Mouse (Mus musculus): Measurements from ENCODE around the gene Ephx3. TPM values are rescaled to one million over a fixed set of nuclear protein-coding genes. Genes with fewer than 3 reads are reported as not detected.
"Not testable (repeated sequence)": the region's sequence is repeated elsewhere in the genome, so short reads cannot be mapped to it uniquely, and the experiment has no call there.

Ephx3 gene
- total RNA-seq (2014; rRNA removed) (0.29 TPM in 1 of 2 replicates, not detected in the other), polyA plus RNA-seq (2015; fragmentation: Nextera tagmentation; extraction: Ambion mirVana) (0.08 and 0.11 TPM in 2 replicates)

GRCm38 (mm10) chr17:32188863-32189636, at the start of gene Ephx3:
Gene Ephx3 (minus strand): TSS chr17:32189549.
- WGBS = 8% methylated on average over 42 of the region's 42 CpGs
- Histone ChIP-seq H3K4me3 (ENCODE audit: low read depth, low read length) (peak within 1 kb of the TSS; percentile 36), H3K27me3 (ENCODE audit: insufficient read depth, low read length) (peaks cover 10% of the 10 kb centered on the region), H3K36me3 (ENCODE audit: insufficient read depth) (no peaks in the 10 kb centered on the region), H3K4me2 (ENCODE audit: low read depth) (peak within 1 kb of the TSS; percentile 67), H3K4me1 (ENCODE audit: insufficient read depth) (peaks cover 9% of the 10 kb centered on the region; the same call in 1 of the 2 replicates), H3K27ac (ENCODE audit: low read depth, low read length) (no peak within 1 kb of the TSS), H3K9me3 (ENCODE audit: low read length) (no peaks in the 10 kb centered on the region), H3K9ac (peak within 1 kb of the TSS; percentile 31; the same call in 1 of the 2 replicates)
- ATAC-seq = peak; percentile 61
- no peak for TF ChIP-seq CTCF (IDR thresholded peaks at IDR 0.05; ENCODE audit: low read depth)
- peak; percentile 52 for DNase-seq

GRCm38 (mm10) chr17:32238589-32238988, 49.2 kb upstream of the Ephx3 start:
- no peak overlapping the region for H3K9ac ChIP-seq
- H3K4me2 ChIP-seq (ENCODE audit: low read depth) = no peak overlapping the region
- no peaks in the 10 kb centered on the region for H3K27me3 ChIP-seq (ENCODE audit: insufficient read depth, low read length)
- no peaks in the 10 kb centered on the region for H3K9me3 ChIP-seq (ENCODE audit: low read length)
- DNase-seq (no peak), ATAC-seq (no peak)
- no peak overlapping the region for H3K4me3 ChIP-seq (ENCODE audit: low read depth, low read length)
- WGBS = 88% methylated on average over 1 of the region's 1 CpGs
- TF ChIP-seq CTCF (IDR thresholded peaks at IDR 0.05; ENCODE audit: low read depth) = no peak
- no peaks in the 10 kb centered on the region for H3K36me3 ChIP-seq (ENCODE audit: insufficient read depth)
- peaks cover 4% of the 10 kb centered on the region; the same call in 1 of the 2 replicates for H3K4me1 ChIP-seq (ENCODE audit: insufficient read depth)
- H3K27ac ChIP-seq (ENCODE audit: low read depth, low read length) = no peak overlapping the region

GRCm38 (mm10) chr17:32235534-32236191, 46.3 kb upstream of the Ephx3 start:
- Histone ChIP-seq H3K4me2 (ENCODE audit: low read depth) (no peak overlapping the region), H3K9me3 (ENCODE audit: low read length) (no peaks in the 10 kb centered on the region), H3K36me3 (ENCODE audit: insufficient read depth) (no peaks in the 10 kb centered on the region), H3K27ac (ENCODE audit: low read depth, low read length) (peak overlapping the region; percentile 51; the same call in 1 of the 2 replicates), H3K4me1 (ENCODE audit: insufficient read depth) (peaks cover 7% of the 10 kb centered on the region; the same call in 1 of the 2 replicates), H3K27me3 (ENCODE audit: insufficient read depth, low read length) (no peaks in the 10 kb centered on the region), H3K4me3 (ENCODE audit: low read depth, low read length) (no peak overlapping the region), H3K9ac (no peak overlapping the region)
- peak; percentile 82 for DNase-seq
- WGBS = 26% methylated on average over 5 of the region's 5 CpGs
- peak; percentile 92 for ATAC-seq
- no peak for TF ChIP-seq CTCF (IDR thresholded peaks at IDR 0.05; ENCODE audit: low read depth)

- H3K4me1 ChIP-seq (ENCODE audit: insufficient read depth) = peaks cover 7% of the 10 kb centered on the region; the same call in 1 of the 2 replicates
- no peak overlapping the region for H3K27ac ChIP-seq (ENCODE audit: low read depth, low read length)
- H3K27me3 ChIP-seq (ENCODE audit: insufficient read depth, low read length) = no peaks in the 10 kb centered on the region
- H3K9ac ChIP-seq = no peak overlapping the region
- no peak overlapping the region for H3K4me3 ChIP-seq (ENCODE audit: low read depth, low read length)
- no peak overlapping the region for H3K4me2 ChIP-seq (ENCODE audit: low read depth)
- peak; percentile 26 for DNase-seq
- no peak for TF ChIP-seq CTCF (IDR thresholded peaks at IDR 0.05; ENCODE audit: low read depth)
- no peak for ATAC-seq
- H3K9me3 ChIP-seq (ENCODE audit: low read length) = no peaks in the 10 kb centered on the region
- H3K36me3 ChIP-seq (ENCODE audit: insufficient read depth) = peaks cover 12% of the 10 kb centered on the region
Observed at GRCm38 (mm10) chr17:32233174-32233573, 43.8 kb upstream of the Ephx3 start.

GRCm38 (mm10) chr17:32229256-32229655, 39.9 kb upstream of the Ephx3 start:
- ATAC-seq (no peak), DNase-seq (no peak)
- H3K36me3 ChIP-seq (ENCODE audit: insufficient read depth) = peaks cover 44% of the 10 kb centered on the region
- H3K27ac ChIP-seq (ENCODE audit: low read depth, low read length) = no peak overlapping the region
- H3K9ac ChIP-seq = no peak overlapping the region
- no peak overlapping the region for H3K4me3 ChIP-seq (ENCODE audit: low read depth, low read length)
- TF ChIP-seq CTCF (IDR thresholded peaks at IDR 0.05; ENCODE audit: low read depth) = no peak
- H3K27me3 ChIP-seq (ENCODE audit: insufficient read depth, low read length) = no peaks in the 10 kb centered on the region
- H3K9me3 ChIP-seq (ENCODE audit: low read length) = no peaks in the 10 kb centered on the region
- 98% methylated on average over 4 of the region's 4 CpGs for WGBS
- peaks cover 4% of the 10 kb centered on the region; the same call in 1 of the 2 replicates for H3K4me1 ChIP-seq (ENCODE audit: insufficient read depth)
- H3K4me2 ChIP-seq (ENCODE audit: low read depth) = no peak overlapping the region

- peak; percentile 33; the same call in 1 of the 2 replicates for TF ChIP-seq CTCF (IDR thresholded peaks at IDR 0.05; ENCODE audit: low read depth)
- ATAC-seq (no peak), DNase-seq (no peak)
- no peak overlapping the region for H3K4me2 ChIP-seq (ENCODE audit: low read depth)
- H3K9me3 ChIP-seq (ENCODE audit: low read length) = no peaks in the 10 kb centered on the region
- WGBS = 69% methylated on average over 3 of the region's 3 CpGs
- H3K27me3 ChIP-seq (ENCODE audit: insufficient read depth, low read length) = no peaks in the 10 kb centered on the region
- no peak overlapping the region for H3K4me3 ChIP-seq (ENCODE audit: low read depth, low read length)
- H3K9ac ChIP-seq = no peak overlapping the region
- H3K27ac ChIP-seq (ENCODE audit: low read depth, low read length) = no peak overlapping the region
- H3K36me3 ChIP-seq (ENCODE audit: insufficient read depth) = peaks cover 74% of the 10 kb centered on the region
- no peaks in the 10 kb centered on the region for H3K4me1 ChIP-seq (ENCODE audit: insufficient read depth)
Observed at GRCm38 (mm10) chr17:32220873-32221272, 31.5 kb upstream of the Ephx3 start.

GRCm38 (mm10) chr17:32215587-32215986, 26.2 kb upstream of the Ephx3 start:
- not testable (repeated sequence) for H3K4me3 ChIP-seq (ENCODE audit: low read depth, low read length); H3K9me3 ChIP-seq (ENCODE audit: low read length); ATAC-seq; H3K27me3 ChIP-seq (ENCODE audit: insufficient read depth, low read length); H3K27ac ChIP-seq (ENCODE audit: low read depth, low read length); H3K4me1 ChIP-seq (ENCODE audit: insufficient read depth); H3K9ac ChIP-seq; H3K4me2 ChIP-seq (ENCODE audit: low read depth); DNase-seq
- 68% methylated on average over 4 of the region's 4 CpGs for WGBS
- TF ChIP-seq CTCF (IDR thresholded peaks at IDR 0.05; ENCODE audit: low read depth) = peak; percentile 53
- peaks cover 70% of the 10 kb centered on the region for H3K36me3 ChIP-seq (ENCODE audit: insufficient read depth)

- 94% methylated on average over 6 of the region's 6 CpGs for WGBS
- not testable (repeated sequence) for ATAC-seq; H3K9ac ChIP-seq; H3K27ac ChIP-seq (ENCODE audit: low read depth, low read length); H3K9me3 ChIP-seq (ENCODE audit: low read length); H3K4me1 ChIP-seq (ENCODE audit: insufficient read depth); DNase-seq; H3K4me2 ChIP-seq (ENCODE audit: low read depth); H3K4me3 ChIP-seq (ENCODE audit: low read depth, low read length); H3K27me3 ChIP-seq (ENCODE audit: insufficient read depth, low read length)
- H3K36me3 ChIP-seq (ENCODE audit: insufficient read depth) = peaks cover 80% of the 10 kb centered on the region
Observed at GRCm38 (mm10) chr17:32211554-32211953, 22.2 kb upstream of the Ephx3 start.

All from forebrain, postnatal 0 days (tissue).